Mouse (Mus musculus) kidney, postnatal 36 days (tissue): Measurements from ENCODE around the gene Gm38392.

Source experiments
- DNase-seq, 2 experiments: peaks; one replicate each; pipeline ENCODE4 v3.0.0; 2021 to 2022; ENCODE audit warnings: mixed read lengths in 2 of 2

Gene Gm38392

DNA sequence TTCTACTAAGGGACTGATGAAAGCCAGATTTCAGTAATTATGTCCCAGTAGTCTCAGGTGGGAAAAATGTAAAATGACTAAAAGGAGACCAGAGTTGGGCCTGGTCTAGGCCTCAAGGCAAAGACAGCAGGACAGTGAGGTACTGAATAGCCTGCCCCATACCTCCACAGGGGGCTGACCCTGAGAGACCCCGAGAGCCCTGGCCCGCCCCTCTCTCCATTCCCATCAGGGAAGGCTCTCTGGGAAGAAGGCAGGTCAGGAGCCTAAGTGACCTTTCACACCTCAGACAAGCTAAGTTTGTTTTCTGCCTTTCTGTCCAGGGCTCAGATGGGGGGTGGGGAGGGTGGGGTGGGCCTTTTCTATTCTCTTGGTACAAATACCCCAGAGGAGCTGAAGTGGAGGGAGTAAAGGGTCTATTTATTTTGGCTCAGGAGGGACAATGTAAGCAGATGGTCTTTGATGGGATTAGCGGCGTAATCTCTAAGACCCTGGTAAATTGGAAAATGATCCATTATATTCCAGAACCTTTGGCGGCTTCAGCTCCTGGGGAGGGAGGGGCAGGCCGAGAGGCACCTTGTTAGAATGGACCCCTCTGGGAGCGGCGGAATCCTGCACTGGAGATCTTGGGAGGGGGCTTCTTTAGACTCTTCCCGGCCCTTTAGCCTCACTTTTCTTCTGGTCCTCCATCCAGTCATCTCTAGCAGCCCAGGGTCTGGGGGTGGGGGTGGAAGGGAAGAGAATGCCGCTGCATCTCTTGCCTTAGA lies 89.1 kb downstream of the Gm38392 start:
- no peak for DNase-seq
